Mouse (Mus musculus) heart, embryonic 12.5 days (tissue): ENCODE results near the gene Hist1h4n. TPM values are rescaled to one million over a fixed set of nuclear protein-coding genes. Genes with fewer than 3 reads are reported as not detected.
"Not testable (repeated sequence)": the region's sequence is repeated elsewhere in the genome, so short reads cannot be mapped to it uniquely, and the experiment has no call there.

ENCODE experiments used
- ATAC-seq: fragments of 200-750 bp; cut with Nextera tagmentation; 2 replicates; pipeline ENCODE4 v1.8.0; 2017; ENCODE audit warnings: moderate TSS enrichment, moderate library complexity; ENCODE audit not compliant: insufficient number of reproducible peaks, low FRiP score
- H3K27ac ChIP-seq: fragments of 300-500 bp; sonication (generic); 2 replicates; pipeline ENCODE4 v1.5.1; 2016; ENCODE audit warnings: mild to moderate bottlenecking, moderate library complexity; ENCODE audit not compliant: poor library complexity, severe bottlenecking
- H3K27me3 ChIP-seq: fragments of 300-500 bp; sonication (generic); replicated peaks from 2 replicates; pipeline ENCODE4 v1.6.1; 2016; ENCODE audit warnings: mild to moderate bottlenecking, moderate library complexity
- H3K36me3 ChIP-seq: fragments of 300-500 bp; sonication (generic); 2 replicates; pipeline ENCODE4 v1.6.1; 2016; ENCODE audit warnings: mild to moderate bottlenecking, moderate library complexity
- H3K4me1 ChIP-seq: fragments of 300-500 bp; sonication (generic); replicated peaks from 2 replicates; pipeline ENCODE4 v1.6.1; 2016; ENCODE audit warnings: mild to moderate bottlenecking
- H3K4me2 ChIP-seq: fragments of 300-500 bp; sonication (generic); 2 replicates; pipeline ENCODE4 v1.6.1; 2016; ENCODE audit warnings: mild to moderate bottlenecking, moderate library complexity
- H3K4me3 ChIP-seq: fragments of 300-500 bp; sonication (generic); 2 replicates; pipeline ENCODE4 v1.5.1; 2016; ENCODE audit warnings: mild to moderate bottlenecking
- H3K9ac ChIP-seq: fragments of 300-500 bp; sonication (generic); 2 replicates; pipeline ENCODE4 v1.6.1; 2016; ENCODE audit warnings: mild to moderate bottlenecking, moderate library complexity
- H3K9me3 ChIP-seq: fragments of 300-500 bp; sonication (generic); replicated peaks from 2 replicates; pipeline ENCODE4 v1.6.1; 2016; ENCODE audit warnings: mild to moderate bottlenecking, moderate library complexity
- WGBS: fragments of 180-500 bp; shearing (Covaris S2); methylation state at CpG from one replicate; pipeline ENCODE4 v1.1.7; 2016; 5-methylcytosine and 5-hydroxymethylcytosine counted together
- polyA plus RNA-seq: library from polyadenylated mRNA; unstranded; fragments of >200 nt; fragmentation: Nextera tagmentation; extraction: Ambion mirVana; gene quantifications from 2 replicates; pipeline ENCODE4 v1.2.1, GENCODE M21; 2016

Gene Hist1h4n
- polyA plus RNA-seq, 1 experiment from 2014 or later, result 8.4 TPM

DNA sequence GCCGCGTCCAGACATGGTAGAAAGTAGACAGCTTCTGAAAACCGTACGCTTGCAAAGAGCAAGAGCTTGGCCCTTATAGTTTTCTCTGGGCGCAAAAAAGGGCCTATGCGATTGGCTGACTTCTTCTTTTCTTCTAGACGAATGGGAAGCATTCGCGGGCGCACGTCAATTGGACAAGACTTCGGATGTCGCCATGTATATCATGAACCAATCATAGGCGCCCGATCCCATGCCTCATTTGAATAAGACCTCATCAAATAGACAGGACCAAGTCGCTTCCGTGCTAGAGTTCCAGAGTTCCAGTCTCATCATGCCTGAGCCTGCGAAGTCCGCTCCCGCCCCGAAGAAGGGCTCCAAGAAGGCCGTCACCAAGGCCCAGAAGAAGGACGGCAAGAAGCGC is 1.5 kb upstream of the Hist1h4n start, which contains the start of the genes Hist1h2ap and Hist1h2br:
Gene Hist1h2ap (minus strand): TSS at position 47 of the 400 bp plus-strand sequence.
Gene Hist1h2br (plus strand): TSS at position 283 of the 400 bp plus-strand sequence.
- H3K9ac ChIP-seq, H3K9me3 ChIP-seq, H3K4me3 ChIP-seq, H3K36me3 ChIP-seq, H3K27me3 ChIP-seq, H3K4me1 ChIP-seq, H3K27ac ChIP-seq, H3K4me2 ChIP-seq: not testable (repeated sequence)
- WGBS, result no CpG with 5 or more reads among the region's 24 CpGs
- peak; percentile 93 for ATAC-seq

DNA sequence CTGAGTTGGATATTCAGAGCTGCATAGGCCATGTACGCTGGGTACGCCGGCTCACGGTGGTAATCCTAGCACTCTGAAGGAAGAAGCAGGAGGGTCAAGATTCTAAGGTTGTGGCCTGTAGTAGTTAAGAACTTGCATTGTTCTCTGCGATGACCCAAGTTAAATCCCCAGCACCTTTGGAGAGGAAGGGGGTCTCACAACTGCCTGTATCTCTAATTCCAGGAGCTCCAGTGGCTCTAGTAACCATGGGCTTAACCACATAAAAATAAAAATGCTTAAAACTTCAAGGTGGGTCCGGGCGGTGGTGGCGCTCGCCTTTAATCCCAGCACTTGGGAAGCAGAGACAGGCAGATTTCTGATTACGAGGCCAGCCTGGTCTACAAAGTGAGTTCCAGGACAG is 1.7 kb downstream of the Hist1h4n start:
- no peak overlapping the region for H3K4me3 ChIP-seq
- H3K36me3 ChIP-seq, result no peaks in the 10 kb centered on the region
- ATAC-seq, result no peak
- H3K27ac ChIP-seq, result no peak overlapping the region
- no peak overlapping the region for H3K9ac ChIP-seq
- no peaks in the 10 kb centered on the region for H3K4me1 ChIP-seq
- H3K4me2 ChIP-seq, result peak overlapping the region; percentile 25; the same call in 1 of the 2 replicates
- 88% methylated on average over 10 of the region's 10 CpGs for WGBS
- no peaks in the 10 kb centered on the region for H3K9me3 ChIP-seq
- H3K27me3 ChIP-seq, result no peaks in the 10 kb centered on the region

DNA sequence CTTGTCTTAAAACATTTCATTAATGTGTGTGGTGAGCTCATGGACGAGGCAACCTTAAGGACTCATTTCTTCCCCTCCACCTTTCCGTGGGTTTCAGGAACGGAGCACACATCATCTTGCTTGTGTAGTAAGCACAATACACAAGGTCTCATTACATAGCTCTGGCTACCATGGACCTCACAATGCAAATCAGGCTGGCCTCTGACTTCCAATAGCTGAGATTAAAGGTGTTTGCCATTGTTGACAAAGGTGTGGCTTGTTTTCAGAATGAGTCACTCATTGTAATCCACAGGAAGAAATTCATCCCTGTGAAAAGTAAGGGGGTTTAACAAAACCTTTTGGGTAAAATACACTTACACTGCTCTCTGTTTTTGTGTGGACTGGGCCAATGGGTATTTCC is 3.5 kb downstream of the Hist1h4n start:
- Histone ChIP-seq H3K27ac (no peak overlapping the region), H3K4me2 (no peak overlapping the region), H3K4me1 (no peaks in the 10 kb centered on the region), H3K27me3 (no peaks in the 10 kb centered on the region), H3K9me3 (no peaks in the 10 kb centered on the region), H3K4me3 (no peak overlapping the region), H3K9ac (no peak overlapping the region), H3K36me3 (no peaks in the 10 kb centered on the region)
- no peak for ATAC-seq
- 79% methylated on average over 3 of the region's 3 CpGs for WGBS

DNA sequence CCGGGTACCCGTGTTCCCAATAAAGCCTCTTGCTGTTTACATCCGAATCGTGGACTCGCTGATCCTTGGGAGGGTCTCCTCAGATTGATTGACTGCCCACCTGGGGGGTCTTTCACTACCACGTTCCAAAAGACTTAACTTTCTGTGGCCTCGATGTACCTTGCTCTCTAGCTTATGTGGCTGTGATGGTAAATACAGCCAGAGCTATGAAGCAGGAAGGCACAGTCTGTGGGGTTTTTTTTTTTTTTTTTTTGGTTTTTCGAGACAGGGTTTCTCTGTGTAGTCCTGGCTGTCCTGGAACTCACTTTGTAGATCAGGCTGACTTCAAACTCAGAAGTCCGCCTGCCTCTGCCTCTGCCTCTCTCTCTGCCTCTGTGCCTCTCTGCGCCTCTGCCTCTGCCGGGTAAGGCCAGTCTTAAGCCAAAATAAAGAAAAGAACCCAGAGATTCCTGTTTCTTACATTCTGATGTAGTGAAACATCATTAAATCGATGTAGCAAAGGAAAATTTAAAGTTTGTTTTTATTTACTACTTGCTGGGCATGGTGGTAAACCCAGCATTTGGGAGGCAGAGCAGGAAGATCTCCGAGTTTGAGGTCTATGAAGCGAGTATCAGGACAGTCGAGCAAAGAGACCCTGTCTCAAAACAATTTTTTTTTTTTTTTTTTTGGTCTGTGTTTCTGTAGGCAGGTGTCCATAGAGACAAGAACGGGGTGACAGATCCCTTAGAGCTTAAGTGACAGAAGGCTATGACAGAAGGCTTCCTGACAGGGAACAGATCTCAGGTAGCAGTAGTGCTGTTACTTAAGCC is 11.7 kb downstream of the Hist1h4n start:
- not testable (repeated sequence) for H3K9me3 ChIP-seq, H3K27me3 ChIP-seq, H3K27ac ChIP-seq, H3K4me1 ChIP-seq, ATAC-seq, H3K36me3 ChIP-seq, H3K9ac ChIP-seq, H3K4me3 ChIP-seq, H3K4me2 ChIP-seq
- 71% methylated on average over 7 of the region's 16 CpGs for WGBS

GRCm38 (mm10) chr13:21812092-21812491 is 19.9 kb downstream of the Hist1h4n start:
- ATAC-seq, result peak; percentile 37; the same call in 1 of the 2 replicates
- H3K9me3 ChIP-seq, H3K36me3 ChIP-seq, H3K27me3 ChIP-seq, H3K27ac ChIP-seq, H3K4me1 ChIP-seq: not testable (repeated sequence)
- H3K4me3 ChIP-seq, result peak overlapping the region; percentile 25; the same call in 1 of the 2 replicates
- peak overlapping the region; percentile 45; the same call in 1 of the 2 replicates for H3K9ac ChIP-seq
- peak overlapping the region; percentile 53 for H3K4me2 ChIP-seq
- WGBS, result 0% methylated on average over 14 of the region's 14 CpGs

DNA sequence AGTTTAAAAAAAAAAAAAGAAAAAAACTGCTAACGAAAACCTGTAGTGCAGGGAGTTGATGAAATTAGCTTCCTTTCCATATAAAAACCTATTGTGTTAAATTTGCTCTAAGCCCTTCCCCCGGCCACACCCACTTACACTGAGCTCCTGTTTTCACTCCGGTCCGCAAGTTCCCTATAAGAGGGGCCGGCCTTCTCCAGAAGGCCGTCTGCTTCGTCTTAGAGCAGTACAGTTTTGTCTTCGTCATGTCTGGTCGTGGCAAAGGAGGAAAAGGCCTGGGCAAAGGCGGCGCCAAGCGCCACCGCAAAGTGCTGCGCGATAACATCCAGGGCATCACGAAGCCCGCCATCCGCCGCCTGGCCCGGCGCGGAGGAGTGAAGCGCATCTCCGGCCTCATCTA is 20.5 kb downstream of the Hist1h4n start, which contains the start of gene Hist1h4m:
Gene Hist1h4m (plus strand): TSS at position 208 of the 400 bp plus-strand sequence.
- Histone ChIP-seq H3K9ac (peak within 1 kb of the TSS; percentile 45; the same call in 1 of the 2 replicates), H3K4me2 (peak within 1 kb of the TSS; percentile 53), H3K4me3 (peak within 1 kb of the TSS; percentile 25; the same call in 1 of the 2 replicates)
- peak; percentile 68 for ATAC-seq
- H3K4me1 ChIP-seq, H3K9me3 ChIP-seq, H3K36me3 ChIP-seq, H3K27me3 ChIP-seq, H3K27ac ChIP-seq: not testable (repeated sequence)
- WGBS, result no CpG with 5 or more reads among the region's 24 CpGs

- not testable (repeated sequence) for H3K27ac ChIP-seq, H3K36me3 ChIP-seq, H3K4me1 ChIP-seq, H3K27me3 ChIP-seq, H3K4me2 ChIP-seq, H3K9ac ChIP-seq, H3K4me3 ChIP-seq, H3K9me3 ChIP-seq
- peak; percentile 35; the same call in 1 of the 2 replicates for ATAC-seq
- no CpG with 5 or more reads among the region's 8 CpGs for WGBS
Observed at GRCm38 (mm10) chr13:21811074-21811473, 20.9 kb downstream of the Hist1h4n start.

DNA sequence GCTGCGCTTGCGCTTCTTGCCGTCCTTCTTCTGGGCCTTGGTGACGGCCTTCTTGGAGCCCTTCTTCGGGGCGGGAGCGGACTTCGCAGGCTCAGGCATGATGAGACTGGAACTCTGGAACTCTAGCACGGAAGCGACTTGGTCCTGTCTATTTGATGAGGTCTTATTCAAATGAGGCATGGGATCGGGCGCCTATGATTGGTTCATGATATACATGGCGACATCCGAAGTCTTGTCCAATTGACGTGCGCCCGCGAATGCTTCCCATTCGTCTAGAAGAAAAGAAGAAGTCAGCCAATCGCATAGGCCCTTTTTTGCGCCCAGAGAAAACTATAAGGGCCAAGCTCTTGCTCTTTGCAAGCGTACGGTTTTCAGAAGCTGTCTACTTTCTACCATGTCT is 21.9 kb downstream of the Hist1h4n start, which contains the start of the genes Hist1h2bq and Hist1h2ao:
Gene Hist1h2bq (minus strand): TSS at position 125 of the 400 bp plus-strand sequence.
Gene Hist1h2ao (plus strand): TSS at position 393 of the 400 bp plus-strand sequence.
- H3K9ac ChIP-seq, H3K4me1 ChIP-seq, H3K4me2 ChIP-seq, H3K36me3 ChIP-seq, H3K27me3 ChIP-seq, H3K4me3 ChIP-seq, H3K9me3 ChIP-seq, H3K27ac ChIP-seq: not testable (repeated sequence)
- ATAC-seq, result peak; percentile 96
- WGBS, result no CpG with 5 or more reads among the region's 23 CpGs

GRCm38 (mm10) chr13:21803058-21803457 is 28.9 kb downstream of the Hist1h4n start:
- not testable (repeated sequence) for H3K4me1 ChIP-seq, H3K9me3 ChIP-seq, H3K4me2 ChIP-seq, H3K4me3 ChIP-seq, H3K36me3 ChIP-seq, H3K27ac ChIP-seq, H3K27me3 ChIP-seq, H3K9ac ChIP-seq
- peak; percentile 61 for ATAC-seq
- whole genome bisulfite sequencing, result no CpG with 5 or more reads among the region's 4 CpGs

DNA sequence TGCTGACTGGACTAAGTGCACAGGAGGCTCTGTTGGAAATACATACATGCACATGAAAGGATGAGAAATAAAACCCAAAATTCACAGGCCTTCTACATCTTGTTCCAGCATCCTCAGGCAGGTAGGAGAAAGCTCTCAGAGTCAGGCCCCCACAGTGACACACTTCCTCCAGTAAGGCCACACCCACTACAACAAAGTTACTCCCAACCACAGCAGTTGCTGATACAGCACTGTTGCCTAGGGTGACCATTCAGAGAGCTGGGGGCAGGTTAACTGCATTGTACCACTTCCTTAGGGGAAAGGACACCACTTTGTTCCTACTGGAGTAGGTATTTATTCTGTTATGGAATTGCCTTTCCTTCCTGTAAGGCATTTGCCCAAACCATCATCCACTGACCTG is 34.8 kb downstream of the Hist1h4n start:
- H3K4me2 ChIP-seq, H3K27me3 ChIP-seq, H3K27ac ChIP-seq, H3K9ac ChIP-seq, H3K9me3 ChIP-seq, H3K36me3 ChIP-seq, H3K4me3 ChIP-seq, H3K4me1 ChIP-seq, ATAC-seq: not testable (repeated sequence)

DNA sequence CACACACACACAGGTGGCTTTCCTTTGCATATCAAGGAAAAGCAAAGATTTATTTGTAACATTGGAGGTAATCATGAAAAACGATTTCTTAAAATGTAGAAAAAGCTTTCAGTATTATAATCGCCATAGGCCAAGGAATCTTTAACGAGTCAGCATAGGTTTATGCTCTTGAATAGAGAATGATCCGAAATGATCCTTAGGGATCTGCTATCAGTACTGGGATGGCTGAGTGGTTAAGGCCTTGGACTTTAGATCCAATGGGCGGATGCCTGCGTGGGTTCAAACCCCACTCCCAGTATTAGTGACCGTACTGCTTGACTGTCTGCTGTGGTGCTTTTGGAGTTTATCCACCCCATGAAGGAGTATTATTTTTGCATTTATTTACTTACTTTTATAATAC is 36.4 kb downstream of the Hist1h4n start:
- Histone ChIP-seq H3K4me3 (no peak overlapping the region), H3K27ac (no peak overlapping the region), H3K9me3 (no peaks in the 10 kb centered on the region), H3K9ac (no peak overlapping the region), H3K4me2 (no peak overlapping the region), H3K27me3 (no peaks in the 10 kb centered on the region), H3K36me3 (no peaks in the 10 kb centered on the region), H3K4me1 (peaks cover 4% of the 10 kb centered on the region)
- ATAC-seq, result no peak
- 84% methylated on average over 7 of the region's 7 CpGs for WGBS
